Mouse (Mus musculus) heart, embryonic 13.5 days (tissue): ENCODE measurements at regions not wholly inside any gene's neighbourhood (a gene's known extent, or its start where the extent isn't known, plus 50 kb on each side); places are given as distances from the start of the nearest gene placed in this dataset.

Experiments
- ATAC-seq: fragments of 200-750 bp; cut with Nextera tagmentation; 2 replicates; pipeline ENCODE4 v1.8.0; 2017; ENCODE audit warnings: moderate TSS enrichment; ENCODE audit not compliant: insufficient number of reproducible peaks, low FRiP score, low TSS enrichment; ENCODE audit errors: extremely low read depth
- H3K27ac ChIP-seq: fragments of 300-500 bp; sonication (generic); replicated peaks from 2 replicates; pipeline ENCODE4 v1.5.1; 2015; ENCODE audit warnings: moderate library complexity, mild to moderate bottlenecking, inconsistent platforms
- H3K27me3 ChIP-seq: fragments of 300-500 bp; sonication (generic); replicated peaks from 2 replicates; pipeline ENCODE4 v1.6.1; 2015; ENCODE audit warnings: mild to moderate bottlenecking, inconsistent platforms
- H3K36me3 ChIP-seq: fragments of 300-500 bp; sonication (generic); 2 replicates; pipeline ENCODE4 v1.6.1; 2015; ENCODE audit warnings: mild to moderate bottlenecking, inconsistent platforms
- H3K4me1 ChIP-seq: fragments of 300-500 bp; sonication (generic); 2 replicates; pipeline ENCODE4 v1.6.1; 2015; ENCODE audit warnings: inconsistent platforms
- H3K4me2 ChIP-seq: fragments of 300-500 bp; sonication (generic); 2 replicates; pipeline ENCODE4 v1.6.1; 2015; ENCODE audit warnings: inconsistent platforms, mild to moderate bottlenecking, moderate library complexity
- H3K4me3 ChIP-seq: fragments of 300-500 bp; sonication (generic); 2 replicates; pipeline ENCODE4 v1.5.1; 2015; ENCODE audit warnings: moderate library complexity, mild to moderate bottlenecking, inconsistent platforms
- H3K9ac ChIP-seq: fragments of 300-500 bp; sonication (generic); 2 replicates; pipeline ENCODE4 v1.6.1; 2015; ENCODE audit warnings: inconsistent platforms, mild to moderate bottlenecking, moderate library complexity
- H3K9me3 ChIP-seq: fragments of 300-500 bp; sonication (generic); 2 replicates; pipeline ENCODE4 v1.6.1; 2016; ENCODE audit warnings: inconsistent platforms
- WGBS: fragments of 180-500 bp; shearing (Covaris S2); methylation state at CpG from one replicate; pipeline ENCODE4 v1.1.7; 2015; ENCODE audit warnings: mixed read lengths; 5-methylcytosine and 5-hydroxymethylcytosine counted together

DNA sequence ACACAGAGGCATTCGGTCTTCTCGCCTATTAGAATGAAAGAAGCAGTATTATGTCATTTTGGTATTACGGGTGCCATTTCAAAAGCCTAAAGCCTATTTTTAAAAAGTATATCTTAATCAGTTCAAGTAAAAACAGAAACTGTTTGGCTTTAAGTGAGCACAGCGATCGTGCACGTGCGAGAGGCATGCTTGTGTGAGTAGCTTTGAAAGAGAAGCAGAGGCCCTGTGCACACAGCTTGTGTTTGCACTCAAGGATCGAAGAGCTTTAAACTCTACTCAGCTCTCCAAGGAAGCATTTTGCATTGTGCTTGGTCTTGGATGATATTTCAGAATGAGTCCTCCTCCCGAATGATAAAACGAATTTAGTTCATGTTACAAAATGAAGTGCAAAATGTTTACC is 833.1 kb upstream of the Epha7 start:
- Histone ChIP-seq H3K27ac (no peak overlapping the region), H3K9me3 (no peaks in the 10 kb centered on the region), H3K36me3 (no peaks in the 10 kb centered on the region), H3K9ac (no peak overlapping the region), H3K27me3 (no peaks in the 10 kb centered on the region), H3K4me3 (no peak overlapping the region), H3K4me1 (no peaks in the 10 kb centered on the region), H3K4me2 (no peak overlapping the region)
- no peak for ATAC-seq
- 83% methylated on average over 10 of the region's 10 CpGs for WGBS

DNA sequence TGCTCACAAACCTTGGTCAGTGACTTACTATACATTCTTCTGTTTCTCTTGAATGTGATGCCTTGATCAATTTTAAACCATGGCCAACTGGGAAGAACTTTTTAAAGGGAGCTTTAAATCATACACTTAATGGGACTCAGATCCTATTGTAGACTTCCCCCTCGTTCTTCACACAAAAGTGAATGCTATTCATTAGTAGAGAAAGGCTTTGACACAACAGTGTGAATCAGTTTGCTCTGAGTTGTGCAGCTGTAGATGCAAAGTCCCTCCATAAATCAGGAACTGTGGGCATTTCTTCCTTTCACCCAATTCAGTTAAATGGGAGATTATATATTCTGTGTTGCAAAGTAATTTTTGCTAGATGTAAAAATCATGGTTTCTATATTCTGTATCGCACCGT is 831.6 kb upstream of the Epha7 start:
- no peak overlapping the region for H3K4me2 ChIP-seq
- no peaks in the 10 kb centered on the region for H3K27me3 ChIP-seq
- 79% methylated on average over 3 of the region's 3 CpGs for WGBS
- H3K4me3 ChIP-seq, result no peak overlapping the region
- H3K36me3 ChIP-seq, result no peaks in the 10 kb centered on the region
- no peaks in the 10 kb centered on the region for H3K4me1 ChIP-seq
- no peak overlapping the region for H3K27ac ChIP-seq
- H3K9ac ChIP-seq, result no peak overlapping the region
- H3K9me3 ChIP-seq, result no peaks in the 10 kb centered on the region
- no peak for ATAC-seq

DNA sequence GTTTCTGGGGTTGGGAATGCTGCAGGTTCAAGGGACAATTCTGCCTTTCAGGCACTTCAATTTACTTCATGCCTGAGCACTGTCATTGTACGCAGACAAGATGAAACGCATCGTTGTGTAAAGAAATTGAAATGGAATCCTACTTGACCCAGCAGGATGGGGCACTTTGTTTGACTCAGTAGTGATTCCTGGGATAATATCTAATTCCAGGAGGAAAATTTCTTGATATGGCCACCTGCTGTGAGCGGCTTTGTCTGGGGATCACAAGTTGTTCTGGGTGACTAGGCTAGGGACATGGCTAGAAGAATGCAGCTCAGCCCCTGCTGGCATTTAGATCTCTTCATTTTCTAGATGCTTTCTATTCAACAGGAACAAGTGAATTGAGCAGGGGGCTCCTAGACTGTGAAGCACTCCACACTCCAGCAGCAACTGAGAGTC is 824.9 kb upstream of the Epha7 start:
- Histone ChIP-seq H3K27ac (no peak overlapping the region), H3K36me3 (no peaks in the 10 kb centered on the region), H3K9ac (no peak overlapping the region), H3K4me1 (peaks cover 5% of the 10 kb centered on the region; the same call in 1 of the 2 replicates), H3K9me3 (no peaks in the 10 kb centered on the region), H3K4me2 (peak overlapping the region; percentile 36), H3K27me3 (no peaks in the 10 kb centered on the region), H3K4me3 (no peak overlapping the region)
- ATAC-seq, result no peak
- WGBS, result 47% methylated on average over 4 of the region's 4 CpGs

DNA sequence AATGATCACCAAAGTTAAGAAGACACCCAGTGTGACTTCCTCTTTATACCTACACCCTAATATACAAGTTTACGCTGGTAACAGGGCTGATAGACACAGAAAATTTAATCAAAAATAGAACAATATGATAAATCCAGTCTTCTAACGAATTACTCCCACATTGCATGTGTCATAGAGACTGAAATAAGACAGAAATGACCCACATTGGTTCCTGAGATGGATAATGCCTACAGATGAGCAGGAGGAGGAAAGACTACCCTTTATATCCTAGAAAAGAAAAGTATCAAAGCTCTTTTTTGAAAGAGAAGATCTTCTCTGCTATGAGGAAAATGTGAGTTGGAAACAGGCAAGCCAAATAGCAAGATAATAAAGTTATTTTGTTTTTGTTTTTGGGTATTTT is 818.5 kb upstream of the Epha7 start:
- H3K36me3 ChIP-seq, result no peaks in the 10 kb centered on the region
- no peak overlapping the region for H3K4me2 ChIP-seq
- WGBS, result 54% methylated on average over 2 of the region's 2 CpGs
- no peaks in the 10 kb centered on the region for H3K27me3 ChIP-seq
- no peak overlapping the region for H3K27ac ChIP-seq
- H3K4me3 ChIP-seq, result no peak overlapping the region
- H3K9ac ChIP-seq, result no peak overlapping the region
- H3K9me3 ChIP-seq, result no peaks in the 10 kb centered on the region
- ATAC-seq, result no peak
- no peaks in the 10 kb centered on the region for H3K4me1 ChIP-seq

GRCm38 (mm10) chr4:28001818-28002476 is 811.0 kb upstream of the Epha7 start:
- no peaks in the 10 kb centered on the region for H3K36me3 ChIP-seq
- no peak overlapping the region for H3K4me3 ChIP-seq
- H3K4me1 ChIP-seq, result no peaks in the 10 kb centered on the region
- H3K9me3 ChIP-seq, result no peaks in the 10 kb centered on the region
- no peaks in the 10 kb centered on the region for H3K27me3 ChIP-seq
- H3K9ac ChIP-seq, result no peak overlapping the region
- no peak overlapping the region for H3K27ac ChIP-seq
- WGBS, result 42% methylated on average over 4 of the region's 4 CpGs
- no peak for ATAC-seq
- H3K4me2 ChIP-seq, result no peak overlapping the region
